Mouse (Mus musculus): ENCODE measurements at regions not wholly inside any gene's neighbourhood (a gene's known extent, or its start where the extent isn't known, plus 50 kb on each side); places are given as distances from the start of the nearest gene placed in this dataset.
"Not testable (repeated sequence)": the region's sequence is repeated elsewhere in the genome, so short reads cannot be mapped to it uniquely, and the experiment has no call there.

GRCm38 (mm10) chr1:17932108-17932810 is 213.4 kb downstream of the Crisp4 start:
- not testable (repeated sequence) for DNase-seq; H3K4me1 ChIP-seq (ENCODE audit: control insufficient read depth, insufficient read depth, low read length); H3K4me3 ChIP-seq (replicated peaks; ENCODE audit: low read depth, low read length); H3K27ac ChIP-seq (replicated peaks; ENCODE audit: low read depth, low read length); H3K36me3 ChIP-seq (ENCODE audit: control insufficient read depth, insufficient read depth, low read length); H3K27me3 ChIP-seq (ENCODE audit: control insufficient read depth, insufficient read depth, low read length); H3K4me2 ChIP-seq (ENCODE audit: low read length); ATAC-seq (ENCODE audit: low FRiP score, low TSS enrichment); H3K9ac ChIP-seq (replicated peaks; ENCODE audit: low read length); H3K9me3 ChIP-seq (ENCODE audit: control insufficient read depth, low read length)
- 71% methylated on average over 4 of the region's 4 CpGs for WGBS

Measured in midbrain, embryonic 14.5 days (tissue).